ENCODE assay signal across 10 mouse cellular contexts in the genomic region with DNA sequence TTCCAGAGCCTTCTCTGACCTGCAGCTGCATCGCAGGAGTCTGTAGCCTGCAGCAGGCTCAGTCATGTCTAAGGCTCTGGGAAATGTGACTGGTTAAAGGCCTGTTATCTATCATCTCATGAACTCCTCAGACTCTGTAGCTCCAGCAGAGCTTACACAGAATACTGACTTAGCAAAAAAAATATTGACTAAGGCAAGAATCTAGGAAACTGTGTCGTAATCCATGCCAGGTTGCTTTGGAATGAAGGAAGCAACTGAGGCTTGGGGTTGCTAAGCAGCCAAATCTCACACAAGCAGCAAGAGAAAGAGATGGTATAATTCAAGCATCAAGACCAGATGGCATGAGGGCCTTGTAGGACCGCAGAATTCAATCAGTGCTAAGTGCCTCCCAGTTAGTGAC.
DNase-seq lines count a peak whose midpoint lies in the region; ATAC-seq lines count a peak whose summit lies in the region.
"Had no signal": no experiment of that assay in that cellular context is flagged by ENCODE, and none has a peak within 500 bp of the region (broad histone marks: within the 10 kb centered on the region; RNA-seq: fewer than 3 reads in every experiment).

No protein-coding gene starts in this region.

- H3K4me2 ChIP-seq in heart, embryonic 12.5 days: no peak overlapping the region
- no peak overlapping the region for H3K4me2 ChIP-seq in embryonic facial prominence, embryonic 14.5 days (ENCODE audit: low read depth, low read length)
- no peak overlapping the region for H3K4me2 ChIP-seq in stomach, embryonic 16.5 days (ENCODE audit: low read depth, low read length)
- H3K4me2 ChIP-seq: limb, embryonic 13.5 days had no signal

- no peak overlapping the region for H3K4me3 ChIP-seq in heart, embryonic 12.5 days
- no peak overlapping the region for H3K4me3 ChIP-seq in embryonic facial prominence, embryonic 14.5 days (ENCODE audit: low read depth, low read length)
- no peak overlapping the region for H3K4me3 ChIP-seq in stomach, embryonic 16.5 days (replicated peaks; ENCODE audit: low read length)
- H3K4me3 ChIP-seq: limb, embryonic 13.5 days had no signal

- H3K4me1 ChIP-seq in heart, embryonic 12.5 days (replicated peaks): peaks cover 40% of the 10 kb centered on the region
- peaks cover 22% of the 10 kb centered on the region for H3K4me1 ChIP-seq in embryonic facial prominence, embryonic 14.5 days (ENCODE audit: control insufficient read depth, insufficient read depth, low read length)
- peaks cover 21% of the 10 kb centered on the region for H3K4me1 ChIP-seq in stomach, embryonic 16.5 days (ENCODE audit: control insufficient read depth, insufficient read depth, low read length)

- no peaks in the 10 kb centered on the region for H3K36me3 ChIP-seq in heart, embryonic 12.5 days
- no peaks in the 10 kb centered on the region for H3K36me3 ChIP-seq in embryonic facial prominence, embryonic 14.5 days (ENCODE audit: control insufficient read depth, insufficient read depth, low read length)
- no peaks in the 10 kb centered on the region for H3K36me3 ChIP-seq in stomach, embryonic 16.5 days (ENCODE audit: control insufficient read depth, insufficient read depth, low read length)
- H3K36me3 ChIP-seq: limb, embryonic 13.5 days had no signal

- H3K9ac ChIP-seq in heart, embryonic 12.5 days: no peak overlapping the region
- no peak overlapping the region for H3K9ac ChIP-seq in embryonic facial prominence, embryonic 14.5 days (ENCODE audit: low read depth, low read length)
- no peak overlapping the region for H3K9ac ChIP-seq in stomach, embryonic 16.5 days (ENCODE audit: low read length)
- H3K9ac ChIP-seq: limb, embryonic 13.5 days had no signal

- no peaks in the 10 kb centered on the region for H3K27me3 ChIP-seq in heart, embryonic 12.5 days (replicated peaks)
- H3K27me3 ChIP-seq in embryonic facial prominence, embryonic 14.5 days (replicated peaks; ENCODE audit: control insufficient read depth, insufficient read depth, low read length): no peaks in the 10 kb centered on the region
- no peaks in the 10 kb centered on the region for H3K27me3 ChIP-seq in stomach, embryonic 16.5 days (ENCODE audit: control insufficient read depth, insufficient read depth, low read length)
- H3K27me3 ChIP-seq: limb, embryonic 13.5 days had no signal

- ATAC-seq in heart, embryonic 12.5 days (ENCODE audit: insufficient number of reproducible peaks, low FRiP score): no peak
- no peak; the same call in 1 of the 2 replicates for ATAC-seq in embryonic facial prominence, embryonic 14.5 days (ENCODE audit: low read depth)
- ATAC-seq in stomach, embryonic 16.5 days (ENCODE audit: insufficient read depth, low FRiP score): no peak; the same call in 1 of the 2 replicates
- no peak for ATAC-seq in cerebellum, adult (ENCODE audit: insufficient number of reproducible peaks, low FRiP score, low TSS enrichment)

- WGBS in heart, embryonic 12.5 days: 55% methylated on average over 3 of the region's 3 CpGs
- 35% methylated on average over 3 of the region's 3 CpGs for WGBS in embryonic facial prominence, embryonic 14.5 days
- WGBS in stomach, embryonic 16.5 days: 34% methylated on average over 3 of the region's 3 CpGs

- peak overlapping the region; percentile 14; the same call in 1 of the 2 replicates for H3K27ac ChIP-seq in heart, embryonic 12.5 days (ENCODE audit: poor library complexity, severe bottlenecking)
- H3K27ac ChIP-seq in embryonic facial prominence, embryonic 14.5 days (replicated peaks; ENCODE audit: low read depth, low read length): no peak overlapping the region
- H3K27ac ChIP-seq in stomach, embryonic 16.5 days (ENCODE audit: low read length): peak overlapping the region; percentile 25

- no peak for DNase-seq in heart, postnatal 14 days
- DNase-seq in right cerebral cortex, adult 2 months (ENCODE audit: low spot score in 2 of 2): peak; percentile 20 to 37
- no peak for DNase-seq in right cerebral cortex, postnatal 14 days
- DNase-seq in embryonic facial prominence, embryonic 14.5 days (ENCODE audit: low spot score): peak; percentile 56
- DNase-seq in spleen, adult 18-20 months: no peak
- DNase-seq: gastrocnemius, postnatal 25 days had no signal

- no peaks in the 10 kb centered on the region for H3K9me3 ChIP-seq in heart, embryonic 12.5 days (replicated peaks)
- H3K9me3 ChIP-seq in embryonic facial prominence, embryonic 14.5 days (ENCODE audit: control insufficient read depth, low read length): no peaks in the 10 kb centered on the region
- H3K9me3 ChIP-seq in stomach, embryonic 16.5 days (replicated peaks; ENCODE audit: control insufficient read depth, low read length): no peaks in the 10 kb centered on the region
- H3K9me3 ChIP-seq: limb, embryonic 13.5 days had no signal

- intact Hi-C loops in heart, postnatal 14 days (cut with DNase I): loop anchor here (5.0 kb wide), 1 partner anchor 35 kb away; no protein-coding TSS in a partner anchor

Comparison
In these comparisons a context has a peak if more than half of its experiments do, and no peak if none do; other contexts are left out.
1. DNase-seq: peak in right cerebral cortex, adult 2 months (2 of 2) and embryonic facial prominence, embryonic 14.5 days (single experiment); none in heart, postnatal 14 days (0 of 2), right cerebral cortex, postnatal 14 days (single experiment) and spleen, adult 18-20 months (0 of 2).